Mouse (Mus musculus) olfactory bulb, adult 2 months (tissue): ENCODE measurements around the gene Sox5.

Experiments used
- CTCF ChIP-seq: fragments of 200-500 bp; IDR thresholded peaks from 2 replicates; pipeline ENCODE4 v1.5.1; 2012; ENCODE audit warnings: low read depth, mild to moderate bottlenecking, low read length, moderate library complexity; ENCODE audit not compliant: insufficient read depth
- POLR2A ChIP-seq: fragments of 200-500 bp; IDR thresholded peaks from 2 replicates; pipeline ENCODE4 v1.6.1; 2012; ENCODE audit warnings: mild to moderate bottlenecking, low read depth, low read length, moderate library complexity; ENCODE audit not compliant: insufficient read depth

DNA sequence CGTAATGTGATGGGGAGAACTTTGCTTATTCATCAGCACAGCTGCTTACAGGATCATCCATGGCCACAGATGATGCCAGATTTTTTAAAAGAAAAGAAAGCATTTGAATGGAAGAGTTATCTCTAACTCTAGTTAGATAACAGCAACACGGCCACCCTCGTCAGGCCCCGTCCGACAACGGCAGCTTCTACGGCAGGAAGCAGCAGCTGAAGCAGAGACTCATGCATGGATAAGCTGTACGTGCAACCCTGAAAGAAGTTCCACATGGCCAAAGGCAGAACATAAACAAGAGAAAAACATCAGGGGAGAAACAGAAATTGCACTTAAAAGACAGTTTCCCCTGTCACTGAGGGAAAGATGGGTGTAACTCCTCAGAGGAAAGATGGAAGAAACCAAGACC lies 94.1 kb downstream of the Sox5 start:
- TF ChIP-seq CTCF, result no peak
- no peak for TF ChIP-seq POLR2A
